ENCODE assay signal across 22 mouse cellular contexts in the genomic region with DNA sequence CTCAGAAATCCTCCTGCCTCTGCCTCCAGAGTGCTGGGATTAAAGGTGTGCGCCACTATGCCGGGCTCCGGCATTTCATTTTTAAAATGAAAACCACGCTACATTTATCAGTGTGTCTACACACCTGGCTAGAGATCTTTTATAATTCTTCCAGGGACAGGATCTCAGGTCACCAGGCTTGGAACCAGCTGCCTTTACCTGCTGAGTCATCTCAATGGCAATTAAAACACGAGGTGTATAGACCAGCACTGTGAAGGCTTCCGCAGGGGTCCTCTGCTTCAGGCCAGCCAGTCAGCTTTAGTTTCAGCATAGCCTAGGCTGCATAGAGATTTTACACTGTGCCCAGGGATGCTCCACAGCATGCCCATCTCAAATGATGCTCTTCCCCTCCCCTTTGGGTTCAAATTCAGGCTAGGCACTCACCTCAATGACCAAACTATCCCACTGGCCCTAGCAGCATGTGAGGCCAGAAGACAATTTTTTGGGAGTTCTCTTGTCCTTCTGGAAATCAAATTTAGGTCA. TPM values are rescaled to one million over a fixed set of nuclear protein-coding genes. Genes with fewer than 3 reads are reported as not detected.
DNase-seq lines count a peak whose midpoint lies in the region; ATAC-seq and TF ChIP-seq lines count a peak whose summit lies in the region.
"Had no signal": no experiment of that assay in that cellular context is flagged by ENCODE, and none has a peak within 500 bp of the region (broad histone marks: within the 10 kb centered on the region; RNA-seq: fewer than 3 reads in every experiment).

No protein-coding gene starts in this region.

- no peaks in the 10 kb centered on the region for H3K27me3 ChIP-seq in heart, embryonic 10.5 days (ENCODE audit: insufficient read depth, poor library complexity, severe bottlenecking)
- no peaks in the 10 kb centered on the region for H3K27me3 ChIP-seq in stomach, embryonic 15.5 days (replicated peaks)
- no peaks in the 10 kb centered on the region for H3K27me3 ChIP-seq in stomach, postnatal 0 days (ENCODE audit: control insufficient read depth, insufficient read depth, low read length)
- H3K27me3 ChIP-seq in limb, embryonic 13.5 days: no peaks in the 10 kb centered on the region
- no peaks in the 10 kb centered on the region for H3K27me3 ChIP-seq in midbrain, postnatal 0 days (ENCODE audit: insufficient read depth, low read length)

- no peak overlapping the region for H3K4me3 ChIP-seq in heart, embryonic 10.5 days
- H3K4me3 ChIP-seq in stomach, embryonic 15.5 days (replicated peaks): no peak overlapping the region
- no peak overlapping the region for H3K4me3 ChIP-seq in stomach, postnatal 0 days (ENCODE audit: low read depth, low read length)
- H3K4me3 ChIP-seq in limb, embryonic 13.5 days: no peak overlapping the region
- H3K4me3 ChIP-seq in midbrain, postnatal 0 days (ENCODE audit: low read depth, low read length): no peak overlapping the region
- H3K4me3 ChIP-seq: gastrocnemius, adult 2 months; midbrain, embryonic 10.5 days had no signal

- H3K9ac ChIP-seq in stomach, embryonic 15.5 days: no peak overlapping the region
- no peak overlapping the region for H3K9ac ChIP-seq in stomach, postnatal 0 days (ENCODE audit: low read length)
- no peak overlapping the region for H3K9ac ChIP-seq in limb, embryonic 13.5 days
- no peak overlapping the region for H3K9ac ChIP-seq in midbrain, postnatal 0 days (replicated peaks; ENCODE audit: low read length, poor library complexity, severe bottlenecking)
- H3K9ac ChIP-seq: hindbrain, embryonic 14.5 days had no signal

- TF ChIP-seq EP300 in stomach, postnatal 0 days (optimal IDR thresholded peaks at IDR 0.05): no peak

- peaks cover 25% of the 10 kb centered on the region; the same call in 1 of the 2 replicates for H3K4me1 ChIP-seq in heart, embryonic 10.5 days
- H3K4me1 ChIP-seq in stomach, embryonic 15.5 days: peaks cover 22% of the 10 kb centered on the region; the same call in 1 of the 2 replicates
- H3K4me1 ChIP-seq in stomach, postnatal 0 days (replicated peaks; ENCODE audit: control insufficient read depth, insufficient read depth): peaks cover 2% of the 10 kb centered on the region; the same call in 1 of the 2 replicates
- peaks cover 25% of the 10 kb centered on the region for H3K4me1 ChIP-seq in limb, embryonic 13.5 days
- no peaks in the 10 kb centered on the region for H3K4me1 ChIP-seq in midbrain, postnatal 0 days (ENCODE audit: insufficient read depth, low read length)

- no peak for TF ChIP-seq CTCF in stomach, postnatal 0 days (IDR thresholded peaks at IDR 0.05; ENCODE audit: low read depth)
- TF ChIP-seq CTCF in midbrain, postnatal 0 days (IDR thresholded peaks at IDR 0.05): no peak

- H3K27ac ChIP-seq in heart, embryonic 10.5 days: no peak overlapping the region
- H3K27ac ChIP-seq in stomach, embryonic 15.5 days: 0 out of 2 replicates have a peak overlapping the region, but pooled peaks have one; percentile 12
- no peak overlapping the region for H3K27ac ChIP-seq in stomach, postnatal 0 days (replicated peaks)
- peak overlapping the region; percentile 28; the same call in 1 of the 2 replicates for H3K27ac ChIP-seq in limb, embryonic 13.5 days
- no peak overlapping the region for H3K27ac ChIP-seq in midbrain, postnatal 0 days (ENCODE audit: low read depth, low read length)
- H3K27ac ChIP-seq: gastrocnemius, adult 2 months; hindbrain, embryonic 14.5 days; midbrain, embryonic 10.5 days had no signal

- H3K9me3 ChIP-seq in heart, embryonic 10.5 days: no peaks in the 10 kb centered on the region
- H3K9me3 ChIP-seq in stomach, embryonic 15.5 days: no peaks in the 10 kb centered on the region
- no peaks in the 10 kb centered on the region for H3K9me3 ChIP-seq in stomach, postnatal 0 days (ENCODE audit: control insufficient read depth, low read length)
- H3K9me3 ChIP-seq in limb, embryonic 13.5 days: no peaks in the 10 kb centered on the region
- H3K9me3 ChIP-seq in midbrain, postnatal 0 days (ENCODE audit: low read length): no peaks in the 10 kb centered on the region
- H3K9me3 ChIP-seq: midbrain, embryonic 10.5 days had no signal

- no peak overlapping the region for H3K4me2 ChIP-seq in stomach, embryonic 15.5 days
- no peak overlapping the region for H3K4me2 ChIP-seq in stomach, postnatal 0 days (replicated peaks; ENCODE audit: low read depth)
- no peak overlapping the region for H3K4me2 ChIP-seq in limb, embryonic 13.5 days (replicated peaks)
- no peak overlapping the region for H3K4me2 ChIP-seq in midbrain, postnatal 0 days (ENCODE audit: low read depth, low read length, poor library complexity, severe bottlenecking)
- H3K4me2 ChIP-seq: hindbrain, embryonic 14.5 days had no signal

- WGBS in heart, embryonic 10.5 days: 83% methylated on average over 6 of the region's 6 CpGs
- 89% methylated on average over 6 of the region's 6 CpGs for WGBS in stomach, embryonic 15.5 days
- WGBS in stomach, postnatal 0 days: 86% methylated on average over 6 of the region's 6 CpGs
- 87% methylated on average over 6 of the region's 6 CpGs for WGBS in limb, embryonic 13.5 days
- 90% methylated on average over 6 of the region's 6 CpGs for WGBS in midbrain, postnatal 0 days

- ATAC-seq in stomach, embryonic 15.5 days (ENCODE audit: insufficient read depth, low FRiP score, low read depth): no peak
- ATAC-seq in stomach, postnatal 0 days (ENCODE audit: low FRiP score, low TSS enrichment): no peak
- ATAC-seq in limb, embryonic 13.5 days (ENCODE audit: low FRiP score, low read depth): no peak
- no peak for ATAC-seq in midbrain, postnatal 0 days (ENCODE audit: low FRiP score)
- ATAC-seq: forebrain, embryonic 14.5 days; inflammation-experienced regulatory T-cells, adult 6 months; lung, postnatal 0 days had no signal

- DNase-seq in heart, embryonic 10.5 days (ENCODE audit: low spot score): peak; percentile 72
- DNase-seq in heart, adult 11 months: no peak
- no peak for DNase-seq in stomach, postnatal 0 days (ENCODE audit: low spot score)
- DNase-seq in adrenal gland, adult 18-20 months (ENCODE audit: low spot score in 2 of 2): no peak
- no peak for DNase-seq in midbrain, postnatal 0 days (ENCODE audit: low spot score)
- DNase-seq: adrenal gland, postnatal 25 days; cerebellum, adult 8-10 months; cerebellum, postnatal 36 days; gastrocnemius, adult 2 months; heart, postnatal 4 days; kidney, adult 8-10 months; kidney, postnatal 10 days; left cerebral cortex, postnatal 4 days; right cerebral cortex, adult 18-20 months had no signal

- H3K36me3 ChIP-seq in heart, embryonic 10.5 days: peaks cover 71% of the 10 kb centered on the region
- H3K36me3 ChIP-seq in stomach, embryonic 15.5 days: peaks cover 34% of the 10 kb centered on the region
- peaks cover 23% of the 10 kb centered on the region for H3K36me3 ChIP-seq in stomach, postnatal 0 days (ENCODE audit: control insufficient read depth, insufficient read depth, low read length)
- peaks cover 64% of the 10 kb centered on the region for H3K36me3 ChIP-seq in limb, embryonic 13.5 days
- H3K36me3 ChIP-seq in midbrain, postnatal 0 days (ENCODE audit: insufficient read depth, low read length): peaks cover 32% of the 10 kb centered on the region

RNA-seq across cellular contexts. Expression of gene Rps8, which starts 5.8 kb away (rescaled TPM):
- 638 and 783 TPM in 2 replicates for polyA plus RNA-seq in heart, embryonic 10.5 days (2016; fragmentation: Nextera tagmentation; extraction: Ambion mirVana)
- polyA plus RNA-seq in stomach, embryonic 15.5 days (2015; fragmentation: Nextera tagmentation; extraction: Ambion mirVana): 968 and 983 TPM in 2 replicates
- polyA plus RNA-seq in stomach, postnatal 0 days (2015; fragmentation: Nextera tagmentation; extraction: Ambion mirVana): 752 and 809 TPM in 2 replicates
- polyA plus RNA-seq in limb, embryonic 13.5 days (2015; fragmentation: Nextera tagmentation; extraction: Ambion mirVana): 885 and 930 TPM in 2 replicates
- 100 to 1,000 TPM; 912 to 968 TPM for total RNA-seq in adrenal gland, adult 18-20 months (2021)
- 439 and 604 TPM in 2 replicates for total RNA-seq in midbrain, postnatal 0 days (2014; rRNA removed)
- 475 and 493 TPM in 2 replicates for polyA plus RNA-seq in midbrain, postnatal 0 days (2015; fragmentation: Nextera tagmentation; extraction: Ambion mirVana)

RNA-seq across cellular contexts. Expression of gene Plk3, which starts 16.5 kb away (rescaled TPM):
- 1.5 and 2.4 TPM in 2 replicates for polyA plus RNA-seq in heart, embryonic 10.5 days (2016; fragmentation: Nextera tagmentation; extraction: Ambion mirVana)
- polyA plus RNA-seq in stomach, embryonic 15.5 days (2015; fragmentation: Nextera tagmentation; extraction: Ambion mirVana): 3.8 and 4.7 TPM in 2 replicates
- polyA plus RNA-seq in stomach, postnatal 0 days (2015; fragmentation: Nextera tagmentation; extraction: Ambion mirVana): 18.1 and 18.7 TPM in 2 replicates
- 3.1 and 3.5 TPM in 2 replicates for polyA plus RNA-seq in limb, embryonic 13.5 days (2015; fragmentation: Nextera tagmentation; extraction: Ambion mirVana)
- total RNA-seq in adrenal gland, adult 18-20 months (2021): 10 to 100 TPM; 14.1 to 42.2 TPM
- 20.8 and 28.2 TPM in 2 replicates for total RNA-seq in midbrain, postnatal 0 days (2014; rRNA removed)
- polyA plus RNA-seq in midbrain, postnatal 0 days (2015; fragmentation: Nextera tagmentation; extraction: Ambion mirVana): 26.6 and 26.8 TPM in 2 replicates

RNA-seq across cellular contexts. Expression of gene Tctex1d4, which starts 23.7 kb away (rescaled TPM):
- not detected in 2 replicates for polyA plus RNA-seq in heart, embryonic 10.5 days (2016; fragmentation: Nextera tagmentation; extraction: Ambion mirVana)
- 0.24 TPM in 1 of 2 replicates, not detected in the other for polyA plus RNA-seq in stomach, embryonic 15.5 days (2015; fragmentation: Nextera tagmentation; extraction: Ambion mirVana)
- 0.58 and 0.62 TPM in 2 replicates for polyA plus RNA-seq in stomach, postnatal 0 days (2015; fragmentation: Nextera tagmentation; extraction: Ambion mirVana)
- not detected in 2 replicates for polyA plus RNA-seq in limb, embryonic 13.5 days (2015; fragmentation: Nextera tagmentation; extraction: Ambion mirVana)
- total RNA-seq in adrenal gland, adult 18-20 months (2021): not detected
- 1.3 and 5.8 TPM in 2 replicates for total RNA-seq in midbrain, postnatal 0 days (2014; rRNA removed)
- 1.2 TPM in 2 replicates for polyA plus RNA-seq in midbrain, postnatal 0 days (2015; fragmentation: Nextera tagmentation; extraction: Ambion mirVana)
- total RNA-seq: adrenal gland, postnatal 25 days; gastrocnemius, adult 2 months; heart, postnatal 4 days; left cerebral cortex, adult 8-10 months had no signal
- polyA plus RNA-seq: midbrain, embryonic 10.5 days had no signal

RNA-seq across cellular contexts. Expression of gene Btbd19, which starts 24.7 kb away (rescaled TPM):
- polyA plus RNA-seq in heart, embryonic 10.5 days (2016; fragmentation: Nextera tagmentation; extraction: Ambion mirVana): 2.5 and 4.9 TPM in 2 replicates
- polyA plus RNA-seq in stomach, embryonic 15.5 days (2015; fragmentation: Nextera tagmentation; extraction: Ambion mirVana): 6.7 and 7.6 TPM in 2 replicates
- polyA plus RNA-seq in stomach, postnatal 0 days (2015; fragmentation: Nextera tagmentation; extraction: Ambion mirVana): 5.7 and 5.9 TPM in 2 replicates
- 5.1 and 5.2 TPM in 2 replicates for polyA plus RNA-seq in limb, embryonic 13.5 days (2015; fragmentation: Nextera tagmentation; extraction: Ambion mirVana)
- 10 to 100 TPM in 1 of 2 experiments, 1 to 10 TPM in 1; 9.1 to 11.0 TPM for total RNA-seq in adrenal gland, adult 18-20 months (2021)
- 7.3 and 8.2 TPM in 2 replicates for total RNA-seq in midbrain, postnatal 0 days (2014; rRNA removed)
- polyA plus RNA-seq in midbrain, postnatal 0 days (2015; fragmentation: Nextera tagmentation; extraction: Ambion mirVana): 3.8 and 4.2 TPM in 2 replicates

RNA-seq across cellular contexts. Expression of gene Kif2c, which starts 32.2 kb away (rescaled TPM):
- polyA plus RNA-seq in heart, embryonic 10.5 days (2016; fragmentation: Nextera tagmentation; extraction: Ambion mirVana): 55.1 and 68.7 TPM in 2 replicates
- polyA plus RNA-seq in stomach, embryonic 15.5 days (2015; fragmentation: Nextera tagmentation; extraction: Ambion mirVana): 40.4 and 47.7 TPM in 2 replicates
- polyA plus RNA-seq in stomach, postnatal 0 days (2015; fragmentation: Nextera tagmentation; extraction: Ambion mirVana): 7.9 and 11.5 TPM in 2 replicates
- polyA plus RNA-seq in limb, embryonic 13.5 days (2015; fragmentation: Nextera tagmentation; extraction: Ambion mirVana): 71.4 and 72.6 TPM in 2 replicates
- under 1 TPM; 0.51 to 0.56 TPM for total RNA-seq in adrenal gland, adult 18-20 months (2021)
- total RNA-seq in midbrain, postnatal 0 days (2014; rRNA removed): 2.9 and 9.8 TPM in 2 replicates
- polyA plus RNA-seq in midbrain, postnatal 0 days (2015; fragmentation: Nextera tagmentation; extraction: Ambion mirVana): 2.3 and 3.3 TPM in 2 replicates
- total RNA-seq: gastrocnemius, adult 2 months had no signal

Comparison
In these comparisons a context has a peak if more than half of its experiments do, and no peak if none do; other contexts are left out.
1. H3K27ac ChIP-seq: peak in stomach, embryonic 15.5 days (single experiment) and limb, embryonic 13.5 days (single experiment); none in heart, embryonic 10.5 days (single experiment), stomach, postnatal 0 days (single experiment) and midbrain, postnatal 0 days (single experiment).